Mouse (Mus musculus): ENCODE data around the gene Qtrt1. TPM values are rescaled to one million over a fixed set of nuclear protein-coding genes. Genes with fewer than 3 reads are reported as not detected.

Qtrt1 gene
- polyA plus RNA-seq, 1 experiment from 2014 or later, result 73.1 TPM

DNA sequence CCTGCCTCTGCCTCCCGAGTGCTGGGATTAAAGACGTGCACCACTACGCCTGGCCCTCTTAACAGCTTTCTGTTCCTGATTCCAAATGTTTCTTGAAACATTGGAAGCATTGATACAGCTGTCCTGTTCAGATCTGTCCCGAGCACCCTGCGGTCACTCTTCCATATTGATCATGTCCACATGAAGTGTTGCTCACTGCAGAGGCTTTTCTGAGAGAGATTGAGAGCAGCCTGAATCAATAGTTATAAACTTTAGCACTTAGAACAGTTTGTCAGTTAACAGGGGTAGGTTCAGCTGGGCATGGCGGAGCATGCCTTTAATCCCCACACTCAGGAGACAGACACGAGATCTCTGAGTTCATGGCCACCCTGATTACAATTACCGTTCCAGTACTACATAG is 32.2 kb downstream of the Qtrt1 start:
- no peak for DNase-seq (ENCODE audit: low spot score)
- peaks cover 10% of the 10 kb centered on the region for H3K36me3 ChIP-seq
- H3K27ac ChIP-seq (replicated peaks), result no peak overlapping the region
- H3K4me3 ChIP-seq, result no peak overlapping the region
- no peaks in the 10 kb centered on the region for H3K9me3 ChIP-seq (replicated peaks)
- H3K27me3 ChIP-seq (ENCODE audit: low read depth, poor library complexity, severe bottlenecking), result no peaks in the 10 kb centered on the region
- 95% methylated on average over 8 of the region's 8 CpGs for WGBS
- H3K4me1 ChIP-seq, result no peaks in the 10 kb centered on the region

DNA sequence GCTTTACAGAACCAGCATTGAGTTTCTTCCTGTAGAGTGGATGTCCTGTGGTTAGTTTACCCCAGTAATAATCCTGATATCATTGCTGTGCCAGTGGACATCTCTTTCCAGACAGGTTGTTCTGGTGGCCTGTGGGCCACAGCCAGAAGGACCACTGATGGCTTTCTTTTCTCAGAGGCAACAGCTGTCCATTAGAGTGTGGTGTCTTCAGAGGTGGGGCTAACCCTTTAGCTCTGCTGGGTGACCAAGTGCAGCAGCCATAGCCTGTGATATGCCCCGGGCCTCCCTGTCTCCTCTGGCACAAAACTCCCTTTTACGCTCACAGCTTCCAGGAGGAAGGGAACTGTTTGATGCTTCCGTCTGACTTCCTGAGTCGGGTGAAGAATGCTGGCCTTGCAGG is 32.9 kb downstream of the Qtrt1 start:
- peaks cover 10% of the 10 kb centered on the region for H3K36me3 ChIP-seq
- no peak overlapping the region for H3K4me3 ChIP-seq
- H3K27ac ChIP-seq (replicated peaks), result no peak overlapping the region
- DNase-seq (ENCODE audit: low spot score), result no peak
- WGBS, result 87% methylated on average over 4 of the region's 4 CpGs
- no peaks in the 10 kb centered on the region for H3K9me3 ChIP-seq (replicated peaks)
- no peaks in the 10 kb centered on the region for H3K4me1 ChIP-seq
- H3K27me3 ChIP-seq (ENCODE audit: low read depth, poor library complexity, severe bottlenecking), result no peaks in the 10 kb centered on the region

DNA sequence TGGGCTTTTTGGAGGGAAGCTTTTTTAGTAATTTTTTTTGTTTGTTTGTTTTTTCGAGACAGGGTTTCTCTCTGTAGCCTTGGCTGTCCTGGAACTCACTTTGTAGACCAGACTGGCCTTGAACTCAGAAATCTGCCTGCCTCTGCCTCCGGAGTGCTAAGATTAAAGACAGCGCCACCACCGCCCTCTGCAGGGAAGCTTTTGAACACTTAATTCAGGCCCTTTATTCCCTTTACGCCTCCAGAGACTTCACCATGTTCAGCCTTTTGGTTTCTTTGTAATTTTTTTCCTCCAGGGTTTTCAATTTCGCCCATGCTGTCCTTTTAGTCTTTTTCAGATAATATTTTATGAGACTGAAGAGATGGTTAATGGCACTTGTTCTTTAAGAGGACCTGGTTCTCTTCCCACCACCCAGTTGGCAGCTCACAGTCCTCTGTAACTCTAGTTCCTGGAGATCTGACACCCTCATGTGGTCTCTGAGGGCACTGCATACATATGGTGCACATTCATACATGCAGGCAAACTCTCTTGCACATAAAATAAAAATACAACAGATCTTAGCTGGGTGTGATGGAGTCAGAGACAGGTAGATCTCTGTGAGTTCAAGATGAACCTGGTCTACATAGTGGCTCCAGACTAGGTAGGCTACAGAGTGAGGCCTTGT is 33.6 kb downstream of the Qtrt1 start:
- H3K9me3 ChIP-seq (replicated peaks), result no peaks in the 10 kb centered on the region
- no peaks in the 10 kb centered on the region for H3K4me1 ChIP-seq
- no peak overlapping the region for H3K27ac ChIP-seq (replicated peaks)
- DNase-seq (ENCODE audit: low spot score), result no peak
- 94% methylated on average over 6 of the region's 6 CpGs for WGBS
- peaks cover 10% of the 10 kb centered on the region for H3K36me3 ChIP-seq
- H3K27me3 ChIP-seq (ENCODE audit: low read depth, poor library complexity, severe bottlenecking), result no peaks in the 10 kb centered on the region
- H3K4me3 ChIP-seq, result no peak overlapping the region

DNA sequence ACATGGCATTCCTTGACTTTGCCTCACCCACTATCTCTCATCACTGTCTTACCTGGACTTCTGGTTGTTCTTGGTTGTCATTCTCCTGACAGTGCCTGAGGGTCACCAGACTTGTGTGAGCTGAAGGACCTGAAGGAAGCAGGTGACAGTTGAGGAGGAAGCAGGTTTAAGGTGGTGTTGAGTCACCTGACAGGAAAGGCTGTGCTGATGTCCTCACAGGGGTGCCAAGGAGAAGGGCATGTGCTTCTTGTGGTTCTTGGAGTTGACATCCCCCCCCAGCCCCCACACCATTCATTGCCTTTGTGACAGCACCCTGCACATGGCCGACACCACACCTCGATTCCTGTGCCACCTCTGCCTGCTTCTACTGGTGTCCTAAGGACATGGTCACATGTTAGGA is 36.1 kb downstream of the Qtrt1 start:
- WGBS, result 98% methylated on average over 2 of the region's 2 CpGs
- no peak for DNase-seq (ENCODE audit: low spot score)

DNA sequence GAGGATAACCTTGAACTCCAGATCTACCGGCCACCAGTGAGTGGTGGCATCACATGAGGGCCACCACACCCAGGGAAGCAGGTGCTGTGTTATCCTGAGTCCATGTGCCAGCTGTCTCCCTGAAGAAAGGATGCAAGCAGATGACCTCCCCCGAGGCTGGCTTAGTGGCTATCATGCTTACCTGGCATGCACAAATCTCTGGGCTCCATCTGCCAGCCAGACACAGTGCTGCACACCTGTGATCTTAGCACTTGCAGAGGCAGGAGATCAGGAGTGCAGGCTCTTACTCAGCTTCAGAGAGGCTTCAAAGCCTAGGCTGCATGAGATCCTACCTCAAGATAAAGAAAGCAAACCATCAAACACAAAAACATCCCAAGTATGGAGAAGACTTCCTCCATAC is 38.1 kb downstream of the Qtrt1 start:
- WGBS, result 90% methylated on average over 2 of the region's 2 CpGs

More for the DNA sequence above, 36.1 kb downstream of the Qtrt1 start:
- H3K36me3 ChIP-seq, result peaks cover 10% of the 10 kb centered on the region
- no peaks in the 10 kb centered on the region for H3K9me3 ChIP-seq (replicated peaks)
- no peak overlapping the region for H3K4me3 ChIP-seq
- H3K4me1 ChIP-seq, result peaks cover 5% of the 10 kb centered on the region; the same call in 1 of the 2 replicates
- no peak overlapping the region for H3K27ac ChIP-seq (replicated peaks)
- H3K27me3 ChIP-seq (ENCODE audit: low read depth, poor library complexity, severe bottlenecking), result no peaks in the 10 kb centered on the region

DNA sequence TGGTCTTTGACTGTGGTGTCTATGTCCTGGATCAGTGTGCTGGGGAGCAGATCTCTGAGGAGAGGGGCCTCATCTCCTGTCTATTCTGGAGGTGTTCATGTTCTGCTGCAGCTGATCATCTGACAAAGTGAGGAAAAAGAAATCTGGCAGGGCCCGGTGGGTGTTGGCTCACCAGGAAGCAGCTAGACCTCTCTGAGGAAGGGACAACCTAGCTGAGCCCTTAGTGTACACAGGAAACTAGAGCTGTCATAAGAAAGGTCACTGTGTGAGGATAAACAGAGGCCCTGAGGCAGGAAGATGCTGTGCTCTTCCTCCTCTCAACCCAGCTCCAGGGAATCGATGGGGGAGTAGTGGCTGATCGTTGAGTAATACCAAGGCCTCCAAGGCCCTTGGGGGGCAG is 38.6 kb downstream of the Qtrt1 start:
- Histone ChIP-seq H3K4me1 (peaks cover 8% of the 10 kb centered on the region; the same call in 1 of the 2 replicates), H3K27me3 (ENCODE audit: low read depth, poor library complexity, severe bottlenecking) (no peaks in the 10 kb centered on the region), H3K9me3 (replicated peaks) (no peaks in the 10 kb centered on the region), H3K4me3 (no peak overlapping the region), H3K36me3 (peaks cover 3% of the 10 kb centered on the region), H3K27ac (replicated peaks) (no peak overlapping the region)
- 93% methylated on average over 3 of the region's 3 CpGs for WGBS
- DNase-seq (ENCODE audit: low spot score), result no peak

More for the DNA sequence above, 38.1 kb downstream of the Qtrt1 start:
- DNase-seq (ENCODE audit: low spot score), result no peak
- no peaks in the 10 kb centered on the region for H3K9me3 ChIP-seq (replicated peaks)
- no peak overlapping the region for H3K27ac ChIP-seq (replicated peaks)
- H3K27me3 ChIP-seq (ENCODE audit: low read depth, poor library complexity, severe bottlenecking), result no peaks in the 10 kb centered on the region
- peaks cover 5% of the 10 kb centered on the region; the same call in 1 of the 2 replicates for H3K4me1 ChIP-seq
- peaks cover 9% of the 10 kb centered on the region for H3K36me3 ChIP-seq
- no peak overlapping the region for H3K4me3 ChIP-seq

DNA sequence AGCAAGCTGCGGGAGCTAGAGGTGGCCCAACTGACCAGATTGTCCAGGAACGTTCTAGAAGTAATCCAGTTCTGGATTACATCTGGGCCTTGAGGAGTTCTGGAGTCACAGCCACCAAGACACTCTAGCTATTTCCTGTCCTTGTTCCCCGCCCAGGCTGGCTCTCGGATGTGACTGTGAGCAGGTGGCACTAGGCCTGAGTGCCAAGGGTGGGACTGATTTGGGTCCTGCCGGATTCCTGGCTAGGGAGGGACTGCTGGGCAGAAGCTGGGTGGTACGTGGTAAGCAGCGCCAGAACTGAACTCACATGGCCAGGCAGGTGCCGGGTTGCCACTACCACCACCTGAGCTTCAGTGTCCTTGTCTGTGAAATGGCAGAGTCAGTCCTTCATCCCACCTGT is 39.8 kb downstream of the Qtrt1 start:
- no peak for DNase-seq (ENCODE audit: low spot score)
- Histone ChIP-seq H3K9me3 (replicated peaks) (no peaks in the 10 kb centered on the region), H3K36me3 (no peaks in the 10 kb centered on the region), H3K4me1 (peaks cover 8% of the 10 kb centered on the region; the same call in 1 of the 2 replicates), H3K4me3 (no peak overlapping the region), H3K27ac (replicated peaks) (no peak overlapping the region), H3K27me3 (ENCODE audit: low read depth, poor library complexity, severe bottlenecking) (no peaks in the 10 kb centered on the region)
- 92% methylated on average over 8 of the region's 8 CpGs for WGBS

DNA sequence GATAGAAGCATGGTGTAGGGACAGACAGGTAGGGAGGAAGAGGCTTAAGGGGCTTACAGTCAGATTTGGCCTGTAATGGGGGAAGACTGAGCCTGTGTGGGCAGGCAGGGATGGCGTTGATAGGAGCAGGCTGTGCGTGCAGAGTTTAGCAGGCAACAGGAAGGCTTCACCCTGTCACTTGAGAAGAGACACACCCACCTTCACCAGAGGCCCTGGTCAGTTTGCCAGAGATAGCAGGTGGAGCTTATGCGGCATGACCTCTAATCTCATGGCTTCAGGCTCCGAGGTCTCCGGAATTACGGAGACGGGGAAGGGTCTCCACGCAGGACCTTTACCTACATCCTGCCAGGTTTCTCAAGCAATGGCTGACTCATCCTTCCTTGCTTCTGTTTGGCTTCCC is 40.2 kb downstream of the Qtrt1 start:
- WGBS, result 90% methylated on average over 8 of the region's 8 CpGs

DNA sequence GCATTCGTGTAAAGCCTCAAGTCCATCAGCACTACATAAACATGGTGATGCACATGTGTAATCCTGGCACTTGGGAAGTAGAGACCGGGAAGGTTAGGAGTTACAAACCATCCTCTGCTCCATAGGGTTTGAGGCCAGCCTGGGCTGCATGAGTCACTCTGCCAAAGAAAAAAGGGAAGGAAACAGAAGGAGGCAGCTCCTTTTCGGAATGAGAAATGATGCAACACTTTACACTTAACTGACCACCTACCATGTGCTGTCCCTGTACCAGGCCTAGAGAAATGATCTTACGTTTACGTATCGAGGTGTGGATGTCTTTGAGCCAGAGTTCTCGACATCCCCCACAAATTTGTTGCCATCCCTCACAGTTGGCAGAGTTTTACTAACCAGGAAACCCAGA is 41.4 kb downstream of the Qtrt1 start:
- Histone ChIP-seq H3K27ac (replicated peaks) (no peak overlapping the region), H3K4me3 (no peak overlapping the region), H3K27me3 (ENCODE audit: low read depth, poor library complexity, severe bottlenecking) (no peaks in the 10 kb centered on the region), H3K36me3 (no peaks in the 10 kb centered on the region), H3K9me3 (replicated peaks) (no peaks in the 10 kb centered on the region), H3K4me1 (peaks cover 11% of the 10 kb centered on the region; the same call in 1 of the 2 replicates)
- no peak for DNase-seq (ENCODE audit: low spot score)
- WGBS, result 92% methylated on average over 7 of the region's 7 CpGs

More for the DNA sequence above, 40.2 kb downstream of the Qtrt1 start:
- H3K27ac ChIP-seq (replicated peaks), result no peak overlapping the region
- no peaks in the 10 kb centered on the region for H3K27me3 ChIP-seq (ENCODE audit: low read depth, poor library complexity, severe bottlenecking)
- H3K4me3 ChIP-seq, result no peak overlapping the region
- H3K4me1 ChIP-seq, result peaks cover 11% of the 10 kb centered on the region; the same call in 1 of the 2 replicates
- no peaks in the 10 kb centered on the region for H3K9me3 ChIP-seq (replicated peaks)
- no peak for DNase-seq (ENCODE audit: low spot score)
- H3K36me3 ChIP-seq, result no peaks in the 10 kb centered on the region

DNA sequence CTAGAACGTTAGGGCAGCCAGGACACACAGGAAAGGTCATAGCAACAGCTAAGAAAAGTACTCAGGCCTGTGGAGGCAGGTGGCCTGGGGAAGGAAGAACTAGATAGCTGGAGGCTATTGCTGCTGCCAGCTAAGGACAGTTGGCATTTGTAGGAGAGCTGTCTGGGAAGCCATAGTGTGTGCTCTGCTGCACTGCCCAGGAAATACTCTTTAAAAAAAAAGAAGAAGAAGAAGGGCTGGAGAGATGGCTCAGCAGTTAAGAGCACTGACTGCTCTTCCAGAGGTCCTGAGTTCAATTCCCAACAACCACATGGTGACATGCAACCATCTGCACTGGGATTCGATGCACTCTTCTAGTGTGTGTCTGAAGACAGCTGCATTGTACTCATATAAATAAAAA is 41.8 kb downstream of the Qtrt1 start:
- Histone ChIP-seq H3K36me3 (peaks cover 4% of the 10 kb centered on the region), H3K4me1 (peaks cover 11% of the 10 kb centered on the region; the same call in 1 of the 2 replicates), H3K4me3 (no peak overlapping the region), H3K27ac (replicated peaks) (no peak overlapping the region), H3K9me3 (replicated peaks) (no peaks in the 10 kb centered on the region), H3K27me3 (ENCODE audit: low read depth, poor library complexity, severe bottlenecking) (no peaks in the 10 kb centered on the region)
- WGBS, result 85% methylated on average over 2 of the region's 2 CpGs
- no peak for DNase-seq (ENCODE audit: low spot score)

DNA sequence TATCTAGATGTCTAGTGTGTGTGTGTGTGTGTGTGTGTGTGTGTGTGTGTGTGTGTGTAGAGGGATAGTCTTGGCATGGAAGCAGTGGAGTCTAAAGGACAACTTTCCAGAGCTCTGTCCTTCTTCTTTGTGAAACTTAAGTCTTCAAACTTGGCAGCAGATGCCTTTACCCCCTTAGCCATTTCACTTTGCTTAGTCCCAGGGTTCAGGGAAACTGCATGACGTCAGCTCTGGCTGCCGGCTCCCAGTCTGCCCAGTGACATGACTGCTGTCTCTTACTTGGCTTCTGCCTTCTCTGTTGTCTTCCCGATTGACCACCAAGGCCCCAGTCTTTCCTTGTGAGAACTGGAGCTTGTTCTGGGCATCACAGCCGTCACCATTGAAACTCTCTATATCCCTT is 42.9 kb downstream of the Qtrt1 start:
- WGBS, result 88% methylated on average over 4 of the region's 4 CpGs
- Histone ChIP-seq H3K27me3 (ENCODE audit: low read depth, poor library complexity, severe bottlenecking) (no peaks in the 10 kb centered on the region), H3K27ac (replicated peaks) (no peak overlapping the region), H3K36me3 (peaks cover 13% of the 10 kb centered on the region), H3K9me3 (replicated peaks) (no peaks in the 10 kb centered on the region), H3K4me3 (no peak overlapping the region), H3K4me1 (peaks cover 11% of the 10 kb centered on the region; the same call in 1 of the 2 replicates)
- no peak for DNase-seq (ENCODE audit: low spot score)

DNA sequence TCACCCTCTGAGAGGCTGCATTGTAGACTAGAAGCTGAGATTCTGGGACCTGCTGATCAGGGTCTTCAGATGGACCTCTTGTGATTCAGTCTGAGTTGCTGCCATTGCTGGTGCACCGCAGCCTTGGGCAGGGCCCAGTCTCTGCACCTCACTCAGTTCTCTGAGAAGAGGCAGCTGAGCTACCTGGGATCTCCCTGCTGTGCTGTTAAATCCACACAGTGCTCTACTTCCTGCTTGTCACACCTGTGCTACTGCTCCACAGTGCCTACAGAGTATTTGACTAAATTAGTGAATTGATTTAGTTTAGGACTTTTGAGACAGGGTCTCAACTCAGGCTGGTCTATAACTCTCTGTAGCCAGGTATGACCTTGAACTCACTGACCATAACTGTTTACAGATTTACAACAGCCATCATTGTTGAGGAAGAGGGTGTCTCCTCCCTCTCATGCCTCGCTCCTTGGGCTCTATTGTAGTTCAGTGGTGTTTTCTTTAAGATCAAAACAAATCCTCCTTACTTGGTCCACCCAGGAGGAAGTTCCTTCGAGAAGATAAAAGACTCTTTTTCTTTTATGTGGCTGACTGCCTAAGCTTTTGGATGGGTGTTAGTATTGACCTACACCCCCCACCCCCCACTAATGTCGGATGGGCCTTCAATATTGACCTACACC is 43.6 kb downstream of the Qtrt1 start:
- 71% methylated on average over 4 of the region's 4 CpGs for WGBS
- peaks cover 11% of the 10 kb centered on the region; the same call in 1 of the 2 replicates for H3K4me1 ChIP-seq

DNA sequence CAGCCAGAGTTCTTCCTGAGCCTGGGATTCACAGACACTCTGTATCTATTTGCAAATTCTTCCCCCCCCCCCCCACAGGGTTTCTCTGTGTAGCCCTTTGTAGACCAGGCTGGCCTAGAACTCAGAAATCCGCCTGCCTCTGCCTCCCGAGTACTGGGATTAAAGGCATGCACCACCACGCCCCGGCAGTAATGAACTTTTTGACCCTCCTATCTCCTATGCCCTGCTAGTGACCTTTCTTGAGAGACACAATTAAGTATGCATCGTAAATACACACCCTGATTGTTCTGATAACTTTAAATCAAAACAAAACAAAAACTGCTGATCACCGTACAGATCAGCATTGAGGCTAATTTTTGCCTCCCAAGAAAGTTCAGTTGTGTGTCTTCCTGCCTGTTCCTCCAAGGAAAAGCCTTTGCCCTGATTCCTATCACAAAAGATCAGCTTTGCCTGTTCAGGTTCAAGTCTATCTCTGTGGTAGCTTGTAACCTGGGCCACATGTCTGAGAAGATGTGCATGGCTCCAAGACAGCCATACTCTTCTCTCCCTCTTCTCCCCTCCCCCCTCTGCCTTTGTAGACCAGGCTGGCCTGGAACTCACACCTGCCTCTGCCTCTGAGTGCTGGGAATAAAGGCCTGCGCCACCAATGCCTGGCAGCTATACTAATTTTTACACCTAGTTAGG is 44.8 kb downstream of the Qtrt1 start:
- no peaks in the 10 kb centered on the region for H3K9me3 ChIP-seq (replicated peaks)
- peaks cover 11% of the 10 kb centered on the region; the same call in 1 of the 2 replicates for H3K4me1 ChIP-seq
- 92% methylated on average over 7 of the region's 7 CpGs for WGBS
- peaks cover 26% of the 10 kb centered on the region for H3K36me3 ChIP-seq
- DNase-seq (ENCODE audit: low spot score), result no peak
- no peak overlapping the region for H3K4me3 ChIP-seq
- H3K27ac ChIP-seq (replicated peaks), result no peak overlapping the region
- H3K27me3 ChIP-seq (ENCODE audit: low read depth, poor library complexity, severe bottlenecking), result no peaks in the 10 kb centered on the region

More for the DNA sequence above, 43.6 kb downstream of the Qtrt1 start:
- peaks cover 20% of the 10 kb centered on the region for H3K36me3 ChIP-seq
- H3K27ac ChIP-seq (replicated peaks), result no peak overlapping the region
- H3K4me3 ChIP-seq, result no peak overlapping the region
- no peaks in the 10 kb centered on the region for H3K9me3 ChIP-seq (replicated peaks)
- no peaks in the 10 kb centered on the region for H3K27me3 ChIP-seq (ENCODE audit: low read depth, poor library complexity, severe bottlenecking)
- DNase-seq (ENCODE audit: low spot score), result no peak
